ENCODE assay signal across 14 mouse cellular contexts in genomic region chr14:121777279-121777831, GRCm38 (mm10).
"Had no signal": no experiment of that assay in that cellular context is flagged by ENCODE, and none has a peak within 500 bp of the region (broad histone marks: within the 10 kb centered on the region; RNA-seq: fewer than 3 reads in every experiment).

No protein-coding gene starts in this region.

- ATAC-seq: liver, postnatal 0 days; midbrain, embryonic 13.5 days; midbrain, embryonic 15.5 days had no signal

- H3K36me3 ChIP-seq: liver, embryonic 13.5 days; liver, embryonic 15.5 days; midbrain, embryonic 13.5 days; midbrain, embryonic 15.5 days; neural tube, embryonic 12.5 days; stomach, embryonic 15.5 days had no signal

- H3K4me3 ChIP-seq: liver, embryonic 13.5 days; liver, embryonic 15.5 days; megakaryocyte, embryonic 14.5 days; midbrain, embryonic 13.5 days; midbrain, embryonic 15.5 days; neural tube, embryonic 12.5 days; stomach, embryonic 15.5 days had no signal

- H3K9me3 ChIP-seq: liver, embryonic 13.5 days; liver, embryonic 15.5 days; megakaryocyte, embryonic 14.5 days; midbrain, embryonic 13.5 days; midbrain, embryonic 15.5 days; neural tube, embryonic 12.5 days; stomach, embryonic 15.5 days had no signal

- H3K9ac ChIP-seq: liver, embryonic 13.5 days; liver, embryonic 15.5 days; liver, postnatal 0 days; midbrain, embryonic 13.5 days; midbrain, embryonic 15.5 days; neural tube, embryonic 12.5 days; stomach, embryonic 15.5 days had no signal

- DNase-seq: liver, embryonic 13.5 days; right cerebral cortex, postnatal 14 days; thymus, postnatal 25 days had no signal

- H3K4me2 ChIP-seq: liver, embryonic 11.5 days; liver, embryonic 13.5 days; liver, embryonic 15.5 days; midbrain, embryonic 11.5 days; midbrain, embryonic 13.5 days; midbrain, embryonic 15.5 days; neural tube, embryonic 12.5 days; stomach, embryonic 15.5 days had no signal

- H3K4me1 ChIP-seq: megakaryocyte, embryonic 14.5 days; midbrain, embryonic 13.5 days; midbrain, embryonic 15.5 days had no signal

- H3K27ac ChIP-seq: liver, embryonic 13.5 days; liver, embryonic 15.5 days; macrophage; midbrain, embryonic 13.5 days; midbrain, embryonic 15.5 days; neural tube, embryonic 12.5 days; stomach, embryonic 15.5 days; stomach, postnatal 0 days had no signal

- H3K27me3 ChIP-seq: liver, embryonic 13.5 days; liver, embryonic 15.5 days; midbrain, embryonic 13.5 days; midbrain, embryonic 15.5 days; neural tube, embryonic 12.5 days; stomach, embryonic 15.5 days had no signal
